Mouse (Mus musculus) heart, adult 2 months (tissue): ENCODE results near the gene Zbed4.
"Not testable (repeated sequence)": the region's sequence is repeated elsewhere in the genome, so short reads cannot be mapped to it uniquely, and the experiment has no call there.

Source experiments
- CTCF ChIP-seq: fragments of 200-600 bp; IDR thresholded peaks from 2 replicates; pipeline ENCODE4 v1.8.1; 2022; ENCODE audit warnings: antibody characterized with exemption, mild to moderate bottlenecking, moderate library complexity
- EP300 ChIP-seq: fragments of 200-500 bp; IDR thresholded peaks from 2 replicates; pipeline ENCODE4 v1.6.1; 2011; ENCODE audit warnings: low read depth, low read length, control low read depth; ENCODE audit not compliant: insufficient read depth
- POLR2A ChIP-seq: fragments of 200-500 bp; IDR thresholded peaks from 2 replicates; pipeline ENCODE4 v1.6.1; 2011; ENCODE audit warnings: mild to moderate bottlenecking, low read depth, low read length, control low read depth; ENCODE audit not compliant: insufficient read depth

- TF ChIP-seq POLR2A, CTCF, EP300: not testable (repeated sequence)
Measured at GRCm38 (mm10) chr15:88706987-88707386, 44.5 kb upstream of the Zbed4 start.
